Mouse (Mus musculus) CH12.LX (cell line): Measurements from ENCODE around the gene Fos. TPM values are rescaled to one million over a fixed set of nuclear protein-coding genes. Genes with fewer than 3 reads are reported as not detected.

ENCODE experiments used
- DNase-seq: peaks from one replicate; pipeline ENCODE4 v3.0.0-alpha.2; 2013; ENCODE audit errors: extremely low read depth
- H3K27ac ChIP-seq: 2 replicates; pipeline ENCODE4 v1.5.1; 2012; ENCODE audit warnings: low read depth, mild to moderate bottlenecking, control low read depth, moderate library complexity; ENCODE audit not compliant: insufficient read depth
- H3K27me3 ChIP-seq: replicated peaks from 2 replicates; pipeline ENCODE3; 2012; ENCODE audit warnings: inconsistent platforms
- H3K36me3 ChIP-seq, 2 experiments: replicated peaks in 1 of 2; 2 replicates each; pipeline versions ENCODE3 to v1.6.1; 2012; ENCODE audit warnings: inconsistent platforms in 1 of 2, low read length in 1 of 2, mild to moderate bottlenecking in 1 of 2, mixed read lengths in 1 of 2, moderate library complexity in 1 of 2; ENCODE audit not compliant: control insufficient read depth in 1 of 2, insufficient read depth in 1 of 2
- H3K4me1 ChIP-seq, 2 experiments: 2 replicates each; pipeline ENCODE4 v1.6.1; 2012; ENCODE audit warnings: inconsistent platforms in 1 of 2, moderate library complexity in 1 of 2; ENCODE audit not compliant: insufficient read depth in 2 of 2, control insufficient read depth in 1 of 2
- H3K4me2 ChIP-seq: 2 replicates; pipeline ENCODE4 v1.6.1; 2012; ENCODE audit warnings: low read depth, mild to moderate bottlenecking, control low read depth; ENCODE audit not compliant: poor library complexity, insufficient read depth, severe bottlenecking
- H3K4me3 ChIP-seq, 3 experiments: fragments of 150-350 bp in 1 of 3; sonication (generic) in 1 of 3; replicated peaks in 1 of 3; 2 replicates each; pipeline versions ENCODE3 to v1.5.1; 2011 to 2012; ENCODE audit warnings: low read depth in 2 of 3, low read length in 2 of 3, mild to moderate bottlenecking in 2 of 3, moderate library complexity in 2 of 3, control low read depth in 1 of 3, improper control_type of control experiment in 1 of 3, inconsistent platforms in 1 of 3, mixed read lengths in 1 of 3; ENCODE audit not compliant: poor library complexity in 1 of 3
- H3K79me2 ChIP-seq: replicated peaks from 2 replicates; pipeline ENCODE4 v1.6.1; 2012; ENCODE audit warnings: mild to moderate bottlenecking, moderate library complexity; ENCODE audit not compliant: control insufficient read depth, poor library complexity, insufficient read depth, severe bottlenecking; ENCODE audit errors: extremely low read depth
- H3K9ac ChIP-seq: 2 replicates; pipeline ENCODE4 v1.6.1; 2012; ENCODE audit warnings: low read depth, mild to moderate bottlenecking, control low read depth, moderate library complexity; ENCODE audit not compliant: insufficient read depth
- H3K9me3 ChIP-seq: replicated peaks from 2 replicates; pipeline ENCODE3; 2012; ENCODE audit warnings: low read length, inconsistent platforms, mixed read lengths
- BHLHE40 ChIP-seq: IDR thresholded peaks from 2 replicates; pipeline ENCODE4 v1.6.1; 2011; ENCODE audit warnings: mild to moderate bottlenecking, low read depth, low read length, improper control_type of control experiment
- CHD1 ChIP-seq: IDR thresholded peaks from 2 replicates; pipeline ENCODE4 v1.6.1; 2012; ENCODE audit warnings: low read depth, low read length, improper control_type of control experiment, inconsistent platforms
- CTCF ChIP-seq, 2 experiments: IDR thresholded peaks in 1 of 2; conservative IDR thresholded peaks in 1 of 2; 2 replicates each; pipeline ENCODE4 v1.5.1; 2011 to 2012; ENCODE audit warnings: low read depth in 2 of 2, low read length in 2 of 2, improper control_type of control experiment in 1 of 2, inconsistent platforms in 1 of 2, mild to moderate bottlenecking in 1 of 2, moderate library complexity in 1 of 2
- E2F4 ChIP-seq: IDR thresholded peaks from 2 replicates; pipeline ENCODE4 v1.6.1; 2011; ENCODE audit warnings: low read depth, low read length, improper control_type of control experiment; ENCODE audit not compliant: insufficient replicate concordance
- ELF1 ChIP-seq: IDR thresholded peaks from 2 replicates; pipeline ENCODE4 v1.6.1; 2014; ENCODE audit warnings: low read depth, mild to moderate bottlenecking, inconsistent platforms, low read length, improper control_type of control experiment
- EP300 ChIP-seq: IDR thresholded peaks from 2 replicates; pipeline ENCODE4 v1.6.1; 2011; ENCODE audit warnings: low read length, improper control_type of control experiment
- ETS1 ChIP-seq: conservative IDR thresholded peaks from 2 replicates; pipeline ENCODE4 v1.6.1; 2012; ENCODE audit warnings: low read depth, mild to moderate bottlenecking, inconsistent platforms, low read length, improper control_type of control experiment, moderate library complexity
- GABPA ChIP-seq: IDR thresholded peaks from 2 replicates; pipeline ENCODE4 v1.6.1; 2012; ENCODE audit warnings: low read depth, low read length, improper control_type of control experiment, inconsistent platforms; ENCODE audit not compliant: insufficient replicate concordance
- JUND ChIP-seq: conservative IDR thresholded peaks from 2 replicates; pipeline ENCODE4 v1.6.1; 2011; ENCODE audit warnings: low read depth, low read length, improper control_type of control experiment
- KAT2A ChIP-seq: IDR thresholded peaks from 2 replicates; pipeline ENCODE4 v1.6.1; 2012; ENCODE audit warnings: low read length, improper control_type of control experiment, inconsistent platforms; ENCODE audit not compliant: insufficient replicate concordance
- MEF2A ChIP-seq: IDR thresholded peaks from 2 replicates; pipeline ENCODE4 v1.6.1; 2014; ENCODE audit warnings: low read depth, mild to moderate bottlenecking, inconsistent platforms, low read length, improper control_type of control experiment, borderline replicate concordance
- MYC ChIP-seq: IDR thresholded peaks from 2 replicates; pipeline ENCODE4 v1.6.1; 2011; ENCODE audit warnings: low read depth, mild to moderate bottlenecking, improper control_type of control experiment, low read length
- NRF1 ChIP-seq: IDR thresholded peaks from 2 replicates; pipeline ENCODE4 v1.6.1; 2014; ENCODE audit warnings: low read depth, mild to moderate bottlenecking, inconsistent platforms, low read length, improper control_type of control experiment, moderate library complexity
- PAX5 ChIP-seq: IDR thresholded peaks from 2 replicates; pipeline ENCODE4 v1.6.1; 2012; ENCODE audit warnings: low read length, inconsistent platforms, mixed read lengths
- POLR2AphosphoS2 ChIP-seq: IDR thresholded peaks from 2 replicates; pipeline ENCODE4 v1.6.1; 2011; ENCODE audit warnings: low read depth, low read length, improper control_type of control experiment
- RAD21 ChIP-seq: IDR thresholded peaks from 2 replicates; pipeline ENCODE4 v1.6.1; 2011; ENCODE audit warnings: low read depth, mild to moderate bottlenecking, low read length, improper control_type of control experiment, moderate library complexity
- SIN3A ChIP-seq: IDR thresholded peaks from 2 replicates; pipeline ENCODE4 v1.6.1; 2012; ENCODE audit warnings: low read length, improper control_type of control experiment, inconsistent platforms
- TCF12 ChIP-seq: IDR thresholded peaks from 2 replicates; pipeline ENCODE4 v1.6.1; 2014; ENCODE audit warnings: low read depth, mild to moderate bottlenecking, inconsistent platforms, low read length, improper control_type of control experiment
- UBTF ChIP-seq: IDR thresholded peaks from 2 replicates; pipeline ENCODE4 v1.6.1; 2012; ENCODE audit warnings: low read depth, mild to moderate bottlenecking, inconsistent platforms, low read length, improper control_type of control experiment, moderate library complexity
- USF2 ChIP-seq: conservative IDR thresholded peaks from 2 replicates; pipeline ENCODE4 v1.6.1; 2011; ENCODE audit warnings: low read depth, low read length, improper control_type of control experiment
- ZC3H11A ChIP-seq: IDR thresholded peaks from 2 replicates; pipeline ENCODE4 v1.6.1; 2012; ENCODE audit warnings: low read depth, mild to moderate bottlenecking, inconsistent platforms, low read length, improper control_type of control experiment
- ZKSCAN1 ChIP-seq: IDR thresholded peaks from 2 replicates; pipeline ENCODE4 v1.6.1; 2012; ENCODE audit warnings: low read depth, inconsistent platforms, low read length, improper control_type of control experiment, borderline replicate concordance
- ZMIZ1 ChIP-seq: IDR thresholded peaks from 2 replicates; pipeline ENCODE4 v1.6.1; 2012; ENCODE audit warnings: low read depth, mild to moderate bottlenecking, inconsistent platforms, low read length, improper control_type of control experiment
- ZNF384 ChIP-seq: IDR thresholded peaks from 2 replicates; pipeline ENCODE4 v1.6.1; 2012; ENCODE audit warnings: low read depth, low read length, improper control_type of control experiment, inconsistent platforms
- dilution Hi-C: fragments of 300-500 bp; cut with MboI; formaldehyde crosslinking; loops from 2 replicates; pipeline ENCODE4 v1.14.3; 2020; ENCODE audit warnings: low sequenced_read_pairs; ENCODE audit not compliant: extremely low pct_unique_long_range_greater_than_20kb, extremely low pct_ligation_motif_present
- in situ Hi-C: fragments of 300-500 bp; cut with MboI; formaldehyde crosslinking; loops from 3 replicates; pipeline ENCODE4 v1.14.3; 2019; ENCODE audit warnings: low sequenced_read_pairs, low pct_ligation_motif_present, low pct_unique_long_range_greater_than_20kb, mixed read lengths
- polyA plus RNA-seq: library from polyadenylated mRNA; unstranded; fragments of >175 nt; gene quantifications from 2 replicates; pipeline ENCODE4 v1.2.1, GENCODE M21; 2012; ENCODE audit warnings: low read depth; ENCODE audit not compliant: insufficient read length
- total RNA-seq, 2 experiments: library from RNA; depleted of rRNA; stranded (reverse); fragments of 300-350 nt in 1 of 2; fragments of >200 nt in 1 of 2; gene quantifications; 2 replicates each; pipeline ENCODE4 v1.2.3; 2012 to 2014

Fos gene
- total and polyA plus RNA-seq, 3 experiments, result 0.11 to 0.20 (median 0.17) TPM

GRCm38 (mm10) chr12:85514958-85515357 lies 41.3 kb downstream of the Fos start:
- H3K9ac ChIP-seq, result no peak overlapping the region
- no peak for DNase-seq
- no peak overlapping the region for H3K4me3 ChIP-seq
- no peaks in the 10 kb centered on the region for H3K27me3 ChIP-seq
- dilution Hi-C loops, result no loop called here
- H3K27ac ChIP-seq, result peak overlapping the region; percentile 84
- H3K36me3 ChIP-seq, result no peaks in the 10 kb centered on the region
- TF ChIP-seq ETS1 (peak; percentile 36), MEF2A (peak; percentile 41; the same call in 1 of the 2 replicates), BHLHE40 (peak; percentile 39; the same call in 1 of the 2 replicates), ELF1 (no peak), UBTF (no peak), TCF12 (peak; percentile 60; the same call in 1 of the 2 replicates)
- no peaks in the 10 kb centered on the region for H3K79me2 ChIP-seq
- in situ Hi-C loops, result no loop called here
- no peak overlapping the region for H3K4me2 ChIP-seq
- H3K9me3 ChIP-seq, result peaks cover 8% of the 10 kb centered on the region
- peaks cover 30 to 78% of the 10 kb centered on the region in 2 experiments for H3K4me1 ChIP-seq

- TF ChIP-seq EP300 (no peak), UBTF (no peak), JUND (no peak), MYC (no peak), PAX5 (no peak), CTCF (conservative IDR thresholded peaks at IDR 0.05 in 1 of 2, IDR thresholded peaks at IDR 0.05 in 1 of 2; ENCODE audit: low read depth in 2 of 2, low read length in 2 of 2) (no peak), GABPA (no peak)
- Histone ChIP-seq H3K9me3 (peaks cover 4% of the 10 kb centered on the region), H3K4me2 (no peak overlapping the region), H3K79me2 (no peaks in the 10 kb centered on the region), H3K36me3 (no peaks in the 10 kb centered on the region), H3K9ac (no peak overlapping the region), H3K27ac (no peak overlapping the region), H3K4me3 (no peak overlapping the region), H3K4me1 (peaks cover 30 to 77% of the 10 kb centered on the region in 2 experiments), H3K27me3 (no peaks in the 10 kb centered on the region)
- no peak for DNase-seq
- dilution Hi-C loops, result no loop called here
- in situ Hi-C loops, result no loop called here
Observed at GRCm38 (mm10) chr12:85515865-85516264, 42.2 kb downstream of the Fos start.

- Histone ChIP-seq H3K27me3 (no peaks in the 10 kb centered on the region), H3K79me2 (no peaks in the 10 kb centered on the region), H3K9ac (no peak overlapping the region), H3K4me2 (no peak overlapping the region), H3K4me1 (peaks cover 42 to 76% of the 10 kb centered on the region in 2 experiments), H3K36me3 (no peaks in the 10 kb centered on the region), H3K27ac (no peak overlapping the region), H3K4me3 (no peak overlapping the region), H3K9me3 (peaks cover 4% of the 10 kb centered on the region)
- DNase-seq, result no peak
- in situ Hi-C loops (no loop called here), dilution Hi-C loops (no loop called here)
- TF ChIP-seq MYC, result no peak
- no peak for TF ChIP-seq RAD21
- no peak for TF ChIP-seq ZKSCAN1
- TF ChIP-seq MEF2A, result no peak
- TF ChIP-seq E2F4, result no peak
- no peak for TF ChIP-seq JUND
- no peak for TF ChIP-seq ZMIZ1
- TF ChIP-seq ZC3H11A, result no peak
- TF ChIP-seq ZNF384, result no peak
- TF ChIP-seq SIN3A, result no peak
- TF ChIP-seq POLR2AphosphoS2, result no peak
- TF ChIP-seq CHD1, result no peak
- no peak for TF ChIP-seq ETS1
- TF ChIP-seq NRF1, result no peak
- TF ChIP-seq USF2, result no peak
- TF ChIP-seq UBTF, result no peak
- TF ChIP-seq KAT2A, result no peak
- TF ChIP-seq EP300, result no peak
Observed at GRCm38 (mm10) chr12:85517339-85517738, 43.6 kb downstream of the Fos start.
